ENCODE assay signal across 19 mouse cellular contexts in genomic region chr11:57189391-57189790, GRCm38 (mm10).
"Had no signal": no experiment of that assay in that cellular context is flagged by ENCODE, and none has a peak within 500 bp of the region (broad histone marks: within the 10 kb centered on the region; RNA-seq: fewer than 3 reads in every experiment).

No protein-coding gene starts in this region.

- H3K27me3 ChIP-seq: midbrain, embryonic 12.5 days; neural tube, embryonic 13.5 days; neural tube, embryonic 15.5 days had no signal

- H3K9me3 ChIP-seq: midbrain, embryonic 10.5 days; midbrain, embryonic 12.5 days; neural tube, embryonic 13.5 days; neural tube, embryonic 15.5 days had no signal

- H3K27ac ChIP-seq: midbrain, embryonic 10.5 days; midbrain, embryonic 12.5 days; neural tube, embryonic 13.5 days; neural tube, embryonic 15.5 days had no signal

- H3K4me3 ChIP-seq: midbrain, embryonic 10.5 days; midbrain, embryonic 12.5 days; myocyte; neural tube, embryonic 13.5 days; neural tube, embryonic 15.5 days had no signal

- DNase-seq: lung, adult 18-20 months; lung, embryonic 14.5 days; lung, postnatal 10 days; lung, postnatal 4 days; midbrain, embryonic 14.5 days; retina, postnatal 1 day; right cerebral cortex, adult 18-20 months; right cerebral cortex, postnatal 25 days; right cerebral cortex, postnatal 4 days; spleen, adult 18-20 months; thymus, adult 18-20 months; thymus, postnatal 14 days; thymus, postnatal 36 days had no signal

- H3K9ac ChIP-seq: lung, embryonic 14.5 days; midbrain, embryonic 12.5 days; neural tube, embryonic 13.5 days; neural tube, embryonic 15.5 days had no signal

- ATAC-seq: midbrain, embryonic 16.5 days had no signal

- H3K36me3 ChIP-seq: midbrain, embryonic 10.5 days; midbrain, embryonic 12.5 days had no signal

- H3K4me2 ChIP-seq: lung, embryonic 14.5 days; midbrain, embryonic 12.5 days; neural tube, embryonic 13.5 days; neural tube, embryonic 15.5 days had no signal

- H3K4me1 ChIP-seq: midbrain, embryonic 10.5 days; midbrain, embryonic 12.5 days; neural tube, embryonic 13.5 days; neural tube, embryonic 15.5 days had no signal
